Mouse (Mus musculus) embryonic facial prominence, embryonic 15.5 days (tissue): ENCODE data around the gene Daam1. TPM values are rescaled to one million over a fixed set of nuclear protein-coding genes. Genes with fewer than 3 reads are reported as not detected.
A peak's percentile ranks its signal among the peaks of the same experiment; 100 is the strongest.

Source experiments
- ATAC-seq: fragments of 200-750 bp; cut with Nextera tagmentation; 2 replicates; pipeline ENCODE4 v1.8.0; 2017; ENCODE audit warnings: low read depth, moderate TSS enrichment; ENCODE audit not compliant: insufficient number of reproducible peaks, low FRiP score, low TSS enrichment
- H3K27ac ChIP-seq: fragments of 300-500 bp; sonication (generic); replicated peaks from 2 replicates; pipeline ENCODE4 v1.5.1; 2015; ENCODE audit warnings: mild to moderate bottlenecking, inconsistent platforms
- H3K27me3 ChIP-seq: fragments of 300-500 bp; sonication (generic); 2 replicates; pipeline ENCODE4 v1.6.1; 2015; ENCODE audit warnings: inconsistent platforms
- H3K36me3 ChIP-seq: fragments of 300-500 bp; sonication (generic); 2 replicates; pipeline ENCODE4 v1.6.1; 2015; ENCODE audit warnings: mild to moderate bottlenecking, inconsistent platforms
- H3K4me1 ChIP-seq: fragments of 300-500 bp; sonication (generic); 2 replicates; pipeline ENCODE4 v1.6.1; 2015; ENCODE audit warnings: inconsistent platforms
- H3K4me2 ChIP-seq: fragments of 300-500 bp; sonication (generic); replicated peaks from 2 replicates; pipeline ENCODE4 v1.6.1; 2015; ENCODE audit warnings: mild to moderate bottlenecking, inconsistent platforms
- H3K4me3 ChIP-seq: fragments of 300-500 bp; sonication (generic); replicated peaks from 2 replicates; pipeline ENCODE4 v1.5.1; 2015; ENCODE audit warnings: mild to moderate bottlenecking, inconsistent platforms
- H3K9ac ChIP-seq: fragments of 300-500 bp; sonication (generic); 2 replicates; pipeline ENCODE4 v1.6.1; 2015; ENCODE audit warnings: inconsistent platforms
- H3K9me3 ChIP-seq: fragments of 300-500 bp; sonication (generic); replicated peaks from 2 replicates; pipeline ENCODE4 v1.6.1; 2016; ENCODE audit warnings: inconsistent platforms
- WGBS: fragments of 180-500 bp; shearing (Covaris S2); methylation state at CpG from one replicate; pipeline ENCODE4 v1.1.7; 2015; 5-methylcytosine and 5-hydroxymethylcytosine counted together
- polyA plus RNA-seq: library from polyadenylated mRNA; unstranded; fragments of >200 nt; fragmentation: Nextera tagmentation; extraction: Ambion mirVana; gene quantifications from 2 replicates; pipeline ENCODE4 v1.2.1, GENCODE M21; 2015

Gene Daam1
- polyA plus RNA-seq: 11.7 TPM in 2 replicates

GRCm38 (mm10) chr12:71830607-71831257, at the start of gene Daam1:
Gene Daam1, plus strand, starts transcription at chr12:71831078.
- under 1% methylated on average over 35 of the region's 35 CpGs for WGBS
- H3K9me3 ChIP-seq: no peaks in the 10 kb centered on the region

GRCm38 (mm10) chr12:71781220-71781619, 49.7 kb upstream of the Daam1 start:
- Histone ChIP-seq H3K27ac (no peak overlapping the region), H3K36me3 (no peaks in the 10 kb centered on the region), H3K4me1 (no peaks in the 10 kb centered on the region; the same call in 1 of the 2 replicates), H3K4me2 (no peak overlapping the region), H3K4me3 (no peak overlapping the region), H3K9me3 (no peaks in the 10 kb centered on the region), H3K27me3 (no peaks in the 10 kb centered on the region), H3K9ac (no peak overlapping the region)
- no peak for ATAC-seq
- WGBS: 47% methylated on average over 7 of the region's 7 CpGs

More at GRCm38 (mm10) chr12:71830607-71831257, at the start of gene Daam1:
- no peaks in the 10 kb centered on the region for H3K27me3 ChIP-seq
- peak within 1 kb of the TSS; percentile 94 for H3K4me3 ChIP-seq
- H3K36me3 ChIP-seq: no peaks in the 10 kb centered on the region
- H3K27ac ChIP-seq: peak within 1 kb of the TSS; percentile 94
- H3K9ac ChIP-seq: peak within 1 kb of the TSS; percentile 78
- peak within 1 kb of the TSS; percentile 80 for H3K4me2 ChIP-seq
- H3K4me1 ChIP-seq: peaks cover 29% of the 10 kb centered on the region
- ATAC-seq: peak; percentile 100

GRCm38 (mm10) chr12:71783970-71784369, 46.9 kb upstream of the Daam1 start:
- Histone ChIP-seq H3K27ac (no peak overlapping the region), H3K4me1 (no peaks in the 10 kb centered on the region), H3K9me3 (no peaks in the 10 kb centered on the region), H3K4me2 (no peak overlapping the region), H3K27me3 (no peaks in the 10 kb centered on the region), H3K36me3 (no peaks in the 10 kb centered on the region), H3K4me3 (no peak overlapping the region), H3K9ac (no peak overlapping the region)
- no peak for ATAC-seq
- 71% methylated on average over 3 of the region's 3 CpGs for WGBS

GRCm38 (mm10) chr12:71784666-71785255, 46.1 kb upstream of the Daam1 start:
- H3K4me2 ChIP-seq: no peak overlapping the region
- no peak overlapping the region for H3K9ac ChIP-seq
- no peak for ATAC-seq
- H3K27me3 ChIP-seq: no peaks in the 10 kb centered on the region
- H3K9me3 ChIP-seq: no peaks in the 10 kb centered on the region
- WGBS: 37% methylated on average over 11 of the region's 11 CpGs
- no peak overlapping the region for H3K4me3 ChIP-seq
- H3K4me1 ChIP-seq: no peaks in the 10 kb centered on the region
- H3K27ac ChIP-seq: no peak overlapping the region
- no peaks in the 10 kb centered on the region for H3K36me3 ChIP-seq

GRCm38 (mm10) chr12:71786521-71786920, 44.4 kb upstream of the Daam1 start:
- Histone ChIP-seq H3K9me3 (no peaks in the 10 kb centered on the region), H3K4me3 (no peak overlapping the region), H3K27ac (no peak overlapping the region), H3K27me3 (no peaks in the 10 kb centered on the region), H3K36me3 (no peaks in the 10 kb centered on the region), H3K9ac (no peak overlapping the region), H3K4me1 (no peaks in the 10 kb centered on the region), H3K4me2 (no peak overlapping the region)
- ATAC-seq: no peak

- Histone ChIP-seq H3K36me3 (no peaks in the 10 kb centered on the region), H3K4me1 (no peaks in the 10 kb centered on the region), H3K27me3 (no peaks in the 10 kb centered on the region), H3K27ac (no peak overlapping the region), H3K9me3 (no peaks in the 10 kb centered on the region), H3K9ac (no peak overlapping the region), H3K4me2 (no peak overlapping the region), H3K4me3 (no peak overlapping the region)
- 87% methylated on average over 4 of the region's 4 CpGs for WGBS
- ATAC-seq: no peak
Measured at GRCm38 (mm10) chr12:71788791-71789190, 42.1 kb upstream of the Daam1 start.

GRCm38 (mm10) chr12:71790581-71790980, 40.3 kb upstream of the Daam1 start:
- no peaks in the 10 kb centered on the region for H3K4me1 ChIP-seq
- H3K9me3 ChIP-seq: no peaks in the 10 kb centered on the region
- no peak overlapping the region for H3K4me3 ChIP-seq
- H3K27ac ChIP-seq: no peak overlapping the region
- H3K4me2 ChIP-seq: no peak overlapping the region
- WGBS: 91% methylated on average over 1 of the region's 1 CpGs
- H3K27me3 ChIP-seq: no peaks in the 10 kb centered on the region
- no peak overlapping the region for H3K9ac ChIP-seq
- no peaks in the 10 kb centered on the region for H3K36me3 ChIP-seq
- ATAC-seq: no peak

- no peak for ATAC-seq
- Histone ChIP-seq H3K4me3 (no peak overlapping the region), H3K9ac (no peak overlapping the region), H3K36me3 (no peaks in the 10 kb centered on the region), H3K4me1 (peaks cover 7% of the 10 kb centered on the region; the same call in 1 of the 2 replicates), H3K9me3 (no peaks in the 10 kb centered on the region), H3K27ac (no peak overlapping the region), H3K4me2 (no peak overlapping the region), H3K27me3 (no peaks in the 10 kb centered on the region)
- 78% methylated on average over 2 of the region's 2 CpGs for WGBS
Measured at GRCm38 (mm10) chr12:71793114-71793513, 37.8 kb upstream of the Daam1 start.

- Histone ChIP-seq H3K27ac (no peak overlapping the region), H3K4me2 (no peak overlapping the region), H3K9me3 (no peaks in the 10 kb centered on the region), H3K4me1 (peaks cover 17% of the 10 kb centered on the region), H3K27me3 (no peaks in the 10 kb centered on the region), H3K4me3 (no peak overlapping the region), H3K36me3 (no peaks in the 10 kb centered on the region), H3K9ac (no peak overlapping the region)
- no peak for ATAC-seq
- WGBS: 54% methylated on average over 4 of the region's 4 CpGs
Measured at GRCm38 (mm10) chr12:71795626-71796025, 35.3 kb upstream of the Daam1 start.

GRCm38 (mm10) chr12:71796517-71796916, 34.4 kb upstream of the Daam1 start:
- no peak for ATAC-seq
- Histone ChIP-seq H3K4me1 (peaks cover 17% of the 10 kb centered on the region), H3K4me2 (0 out of 2 replicates have a peak overlapping the region, but pooled peaks have one; percentile 3), H3K27me3 (no peaks in the 10 kb centered on the region), H3K4me3 (no peak overlapping the region), H3K9ac (no peak overlapping the region), H3K9me3 (no peaks in the 10 kb centered on the region), H3K36me3 (no peaks in the 10 kb centered on the region), H3K27ac (no peak overlapping the region)
- WGBS: 2% methylated on average over 7 of the region's 7 CpGs

GRCm38 (mm10) chr12:71807306-71807705, 23.6 kb upstream of the Daam1 start:
- no peak overlapping the region for H3K4me3 ChIP-seq
- no peak overlapping the region for H3K9ac ChIP-seq
- H3K4me1 ChIP-seq: no peaks in the 10 kb centered on the region
- no peak overlapping the region for H3K4me2 ChIP-seq
- no peaks in the 10 kb centered on the region for H3K9me3 ChIP-seq
- no peak for ATAC-seq
- WGBS: 28% methylated on average over 9 of the region's 9 CpGs
- H3K36me3 ChIP-seq: no peaks in the 10 kb centered on the region
- no peak overlapping the region for H3K27ac ChIP-seq
- H3K27me3 ChIP-seq: no peaks in the 10 kb centered on the region

- Histone ChIP-seq H3K9ac (no peak overlapping the region), H3K27me3 (no peaks in the 10 kb centered on the region), H3K27ac (no peak overlapping the region), H3K4me2 (no peak overlapping the region), H3K4me3 (no peak overlapping the region), H3K9me3 (no peaks in the 10 kb centered on the region), H3K4me1 (no peaks in the 10 kb centered on the region), H3K36me3 (no peaks in the 10 kb centered on the region)
- 0 out of 2 replicates have a peak, but pooled peaks have one; percentile 24 for ATAC-seq
- 78% methylated on average over 9 of the region's 9 CpGs for WGBS
Measured at GRCm38 (mm10) chr12:71808631-71809030, 22.2 kb upstream of the Daam1 start.
